Mouse (Mus musculus): Measurements from ENCODE around the gene Tfip11.

Tfip11 gene

GRCm38 (mm10) chr5:112320379-112320778, 5.8 kb upstream of the Tfip11 start:
- no peak for DNase-seq (ENCODE audit: low read depth, low spot score)

GRCm38 (mm10) chr5:112320936-112321335, 5.2 kb upstream of the Tfip11 start:
- no peak for DNase-seq (ENCODE audit: low read depth, low spot score)

GRCm38 (mm10) chr5:112321376-112321775, 4.8 kb upstream of the Tfip11 start:
- no peak for DNase-seq (ENCODE audit: low read depth, low spot score)

GRCm38 (mm10) chr5:112323246-112323645, 2.9 kb upstream of the Tfip11 start:
- no peak for DNase-seq (ENCODE audit: low read depth, low spot score)

- DNase-seq (ENCODE audit: low read depth, low spot score): peak; percentile 19
These were observed 1.3 kb upstream of the Tfip11 start for GRCm38 (mm10) chr5:112324637-112325545.

- DNase-seq (ENCODE audit: low read depth, low spot score): no peak
These were observed 370 bp downstream of the Tfip11 start for GRCm38 (mm10) chr5:112326446-112327009.

GRCm38 (mm10) chr5:112327854-112328253, 1.7 kb downstream of the Tfip11 start:
- DNase-seq (ENCODE audit: low read depth, low spot score): no peak

- DNase-seq (ENCODE audit: low read depth, low spot score): no peak
These were observed 3.8 kb downstream of the Tfip11 start for GRCm38 (mm10) chr5:112329805-112330564.

GRCm38 (mm10) chr5:112335473-112335872, 9.3 kb downstream of the Tfip11 start:
- DNase-seq (ENCODE audit: low read depth, low spot score): peak; percentile 41

GRCm38 (mm10) chr5:112337004-112337403, 10.8 kb downstream of the Tfip11 start:
- no peak for DNase-seq (ENCODE audit: low read depth, low spot score)

- DNase-seq (ENCODE audit: low read depth, low spot score): no peak
These were observed 13.1 kb downstream of the Tfip11 start for GRCm38 (mm10) chr5:112339215-112339614.

- peak; percentile 84 for DNase-seq (ENCODE audit: low read depth, low spot score)
These were observed 16.5 kb downstream of the Tfip11 start, which contains the start of the genes Srrd and Hps4 for GRCm38 (mm10) chr5:112342463-112343204. TSS of gene Srrd (minus strand) at chr5:112343040. TSS of gene Hps4 (plus strand) at chr5:112343083.

- peak; percentile 13 for DNase-seq (ENCODE audit: low read depth, low spot score)
These were observed 17.0 kb downstream of the Tfip11 start for GRCm38 (mm10) chr5:112343205-112343595.

- DNase-seq (ENCODE audit: low read depth, low spot score): no peak
These were observed 18.2 kb downstream of the Tfip11 start for GRCm38 (mm10) chr5:112344092-112344960.

- DNase-seq (ENCODE audit: low read depth, low spot score): no peak
These were observed 20.2 kb downstream of the Tfip11 start for GRCm38 (mm10) chr5:112346211-112346965.

GRCm38 (mm10) chr5:112349169-112349568, 23.0 kb downstream of the Tfip11 start:
- DNase-seq (ENCODE audit: low read depth, low spot score): no peak

- DNase-seq (ENCODE audit: low read depth, low spot score): no peak
These were observed 29.3 kb downstream of the Tfip11 start for GRCm38 (mm10) chr5:112355493-112355892.

GRCm38 (mm10) chr5:112355910-112356309, 29.8 kb downstream of the Tfip11 start, which contains the start of gene Gm6583:
TSS of gene Gm6583 (minus strand) at chr5:112356033.
- no peak for DNase-seq (ENCODE audit: low read depth, low spot score)

GRCm38 (mm10) chr5:112356322-112356721, 30.2 kb downstream of the Tfip11 start:
- DNase-seq (ENCODE audit: low read depth, low spot score): no peak

- no peak for DNase-seq (ENCODE audit: low read depth, low spot score)
These were observed 33.4 kb downstream of the Tfip11 start for GRCm38 (mm10) chr5:112359520-112359919.

All from forelimb bud, embryonic 11.5 days (tissue).